Mouse (Mus musculus) thymus, postnatal 0 days (tissue): ENCODE data around the gene Fignl1. TPM values are rescaled to one million over a fixed set of nuclear protein-coding genes. Genes with fewer than 3 reads are reported as not detected.
A peak's percentile ranks its signal among the peaks of the same experiment; 100 is the strongest.

Source experiments
- DNase-seq: peaks from one replicate; pipeline ENCODE4 v3.0.0-alpha.2; 2015; ENCODE audit warnings: low spot score
- polyA plus RNA-seq: library from polyadenylated mRNA; unstranded; fragments of >200 nt; fragmentation: Nextera tagmentation; extraction: Ambion mirVana; gene quantifications from 2 replicates; pipeline ENCODE4 v1.2.1, GENCODE M21; 2015

Gene Fignl1
- polyA plus RNA-seq, 1 experiment from 2014 or later, result 62.4 TPM

DNA sequence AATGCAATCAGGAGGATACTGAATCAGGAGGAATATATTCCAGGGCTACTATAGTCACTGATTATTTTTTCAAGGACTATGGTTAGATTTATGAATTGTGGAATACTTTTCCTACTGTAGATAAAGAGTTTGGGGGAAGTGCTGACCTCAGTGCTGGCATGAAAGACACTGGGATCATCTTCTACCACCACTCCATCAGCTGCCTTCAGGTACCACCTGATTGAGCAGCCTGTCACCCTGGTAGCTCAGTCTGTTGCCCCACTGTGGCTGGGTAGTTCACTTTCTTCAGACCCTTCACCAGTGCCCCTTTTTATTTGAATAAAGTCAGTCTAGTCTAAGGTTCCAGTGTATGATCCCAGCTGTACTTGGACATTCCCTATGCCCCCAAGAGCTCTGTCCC is 42.0 kb downstream of the Fignl1 start:
- no peak for DNase-seq

DNA sequence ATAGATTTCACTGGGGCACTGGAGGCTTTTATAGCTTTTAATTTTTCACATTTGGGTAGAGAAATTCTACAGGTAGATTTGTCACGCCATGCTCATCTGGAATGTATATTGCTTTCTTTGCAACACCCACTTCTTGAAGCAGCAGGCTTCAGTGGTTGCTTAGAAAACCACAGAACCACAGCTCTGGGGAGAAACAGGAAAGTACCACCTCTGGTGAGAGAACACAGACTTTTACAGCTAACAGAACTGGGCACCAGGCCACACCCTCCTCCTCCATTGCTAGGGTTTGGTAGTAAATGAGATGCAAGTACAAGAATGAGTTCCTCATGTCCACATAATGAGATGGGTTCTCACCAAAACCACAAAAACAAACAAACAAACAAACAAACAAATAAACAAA is 42.7 kb downstream of the Fignl1 start:
- DNase-seq, result peak; percentile 62

DNA sequence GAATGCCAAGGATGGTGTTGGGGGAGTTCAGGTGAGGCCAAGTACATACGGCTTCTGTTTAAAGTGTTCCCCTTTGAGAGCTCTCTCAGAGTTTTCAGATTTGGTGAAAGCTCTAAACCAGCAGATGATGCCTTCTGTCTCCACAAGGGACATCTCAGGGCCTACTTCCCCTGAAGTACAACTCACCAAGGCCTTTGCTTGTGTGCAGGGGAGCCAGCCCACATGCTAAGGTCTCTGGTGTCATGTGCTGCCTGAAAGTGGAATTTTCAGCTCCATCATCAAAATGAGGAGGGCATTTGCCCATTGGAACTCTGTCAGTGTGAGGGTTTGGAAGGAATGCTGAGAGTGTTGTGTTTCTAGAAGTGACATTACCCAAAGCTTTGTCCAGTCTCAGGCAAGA is 43.3 kb downstream of the Fignl1 start:
- no peak for DNase-seq

DNA sequence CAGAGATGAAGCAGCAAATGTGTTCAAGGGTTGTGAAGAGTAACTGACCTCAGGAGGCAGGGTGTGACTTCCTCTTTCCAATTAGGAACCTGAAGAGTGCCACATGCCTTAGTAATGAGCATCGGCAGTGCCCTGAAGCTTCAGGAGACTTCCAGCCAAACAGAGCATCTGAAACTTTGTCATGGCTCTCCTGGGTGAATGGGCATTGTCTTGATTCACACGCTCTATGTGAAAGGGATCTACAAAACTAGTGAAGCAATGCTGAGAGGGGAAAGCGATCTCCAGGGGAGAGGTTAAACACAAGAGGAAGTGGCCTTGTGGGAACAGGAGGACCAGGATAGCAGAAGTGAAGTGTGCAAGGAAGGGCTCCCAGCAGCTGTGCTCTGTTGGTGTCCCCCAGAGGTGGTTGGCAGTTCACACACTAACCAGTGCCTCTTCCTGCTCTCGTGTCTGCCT is 45.5 kb downstream of the Fignl1 start:
- DNase-seq, result peak; percentile 30

DNA sequence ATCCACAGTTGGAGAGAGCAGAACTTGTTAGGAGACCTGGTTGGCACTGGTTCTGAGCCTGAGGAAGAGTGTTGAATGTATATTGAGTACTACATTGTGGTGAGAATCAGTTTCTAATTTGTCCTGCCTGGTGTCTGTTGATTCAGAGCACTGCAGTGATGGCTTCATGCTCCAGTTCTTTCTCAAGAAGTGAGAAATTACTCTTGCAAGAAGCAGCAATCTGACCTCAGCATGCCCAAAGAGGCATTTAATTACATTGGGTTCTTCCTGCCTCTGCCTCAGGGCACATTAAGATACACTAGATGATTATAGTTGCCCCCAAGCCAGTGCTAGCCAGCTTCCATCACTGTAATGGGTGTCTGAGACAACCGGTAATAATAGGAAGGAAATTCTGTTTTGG is 49.9 kb downstream of the Fignl1 start:
- DNase-seq, result no peak

DNA sequence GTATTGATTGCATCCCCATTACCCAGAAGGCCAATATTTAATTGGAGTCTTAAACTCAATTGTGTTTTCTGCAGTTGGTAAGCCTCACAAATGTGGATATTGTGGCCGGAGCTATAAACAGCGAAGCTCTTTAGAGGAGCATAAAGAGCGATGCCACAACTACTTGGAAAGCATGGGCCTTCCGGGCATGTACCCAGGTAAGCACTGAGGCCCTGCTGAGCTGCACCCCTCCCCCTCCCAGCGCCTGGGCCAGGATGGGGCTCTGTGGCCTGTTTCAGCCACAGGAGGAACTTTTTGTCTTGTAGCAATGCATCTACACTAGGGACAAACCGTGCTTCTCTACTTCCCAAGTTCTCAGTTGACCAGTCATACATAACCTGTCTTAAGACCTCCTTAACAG is 50.6 kb downstream of the Fignl1 start:
- DNase-seq, result no peak

DNA sequence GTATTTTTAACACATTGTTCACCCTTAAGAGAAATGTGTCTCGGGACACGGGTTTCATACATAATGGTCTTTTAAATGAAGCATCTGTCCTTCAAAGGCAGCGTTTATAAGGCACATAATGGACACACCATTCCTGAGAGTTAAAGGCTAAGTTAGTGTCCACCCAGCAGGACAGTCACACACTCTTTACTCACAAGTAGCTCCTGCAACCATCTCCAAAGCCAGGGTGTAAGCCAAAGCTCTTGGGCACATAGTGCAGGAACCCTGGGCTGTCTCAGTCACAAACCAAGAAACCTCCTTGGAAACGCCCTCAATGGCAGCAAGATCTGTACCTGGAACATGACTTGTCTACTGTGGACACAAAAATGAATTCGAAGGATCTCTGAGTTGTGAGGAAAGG is 55.9 kb downstream of the Fignl1 start:
- DNase-seq, result no peak

DNA sequence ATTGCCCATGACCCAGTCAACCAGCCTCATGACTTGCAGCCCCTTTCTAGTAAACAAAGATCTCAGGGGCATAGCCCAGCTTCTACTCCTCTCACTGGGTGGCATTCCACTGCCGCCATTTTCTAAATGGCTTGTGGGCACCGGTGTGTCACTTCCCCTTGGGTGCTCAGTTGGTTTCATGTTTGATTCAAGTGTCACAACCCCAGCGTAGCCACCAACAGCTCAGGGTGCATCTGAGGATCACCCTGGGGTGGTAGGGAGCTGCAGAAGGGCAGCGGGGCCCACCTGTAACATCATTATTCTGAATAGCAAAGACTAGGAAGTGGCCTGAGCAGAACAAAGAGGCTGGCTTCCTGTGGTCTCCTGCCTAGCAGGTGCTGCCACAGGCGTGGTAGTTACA is 57.7 kb downstream of the Fignl1 start:
- no peak for DNase-seq

DNA sequence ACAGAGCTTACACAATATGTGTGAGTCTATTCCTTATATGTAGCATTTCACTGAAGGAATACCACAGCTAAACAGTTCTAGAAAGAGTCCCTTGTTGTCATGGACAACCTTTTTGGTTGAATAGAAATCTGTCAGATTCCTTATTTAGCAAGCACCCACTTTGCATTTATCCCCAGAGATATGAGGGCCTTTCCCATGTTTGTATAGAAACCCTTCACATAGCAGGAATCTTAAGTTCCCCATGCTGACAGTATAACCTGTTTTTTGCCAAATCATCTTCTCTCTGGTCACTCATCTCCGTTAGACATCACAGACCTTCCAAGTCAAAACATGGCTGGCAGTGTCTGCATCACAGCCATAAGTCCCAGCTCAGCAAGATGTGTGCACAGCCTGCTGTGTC is 64.5 kb downstream of the Fignl1 start:
- no peak for DNase-seq

DNA sequence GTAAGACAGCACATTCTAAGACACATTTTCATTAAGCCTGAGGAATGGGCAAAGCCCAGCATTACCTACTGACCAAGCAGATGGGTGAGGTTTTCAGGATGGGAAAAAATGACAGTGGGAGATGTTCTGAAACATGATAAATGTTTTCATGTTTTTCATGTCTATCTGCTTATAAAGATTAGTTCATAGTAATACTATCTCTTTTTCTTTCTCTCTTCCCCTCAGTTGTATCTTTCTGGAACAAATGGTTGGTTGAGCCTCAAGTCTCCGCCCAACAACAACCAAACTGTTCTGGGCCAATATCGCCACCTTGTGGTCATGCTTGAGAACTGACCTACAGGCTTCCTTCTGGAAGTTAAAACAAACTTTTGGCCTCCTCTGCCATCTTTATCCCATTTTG is 66.1 kb downstream of the Fignl1 start:
- peak; percentile 85 for DNase-seq

DNA sequence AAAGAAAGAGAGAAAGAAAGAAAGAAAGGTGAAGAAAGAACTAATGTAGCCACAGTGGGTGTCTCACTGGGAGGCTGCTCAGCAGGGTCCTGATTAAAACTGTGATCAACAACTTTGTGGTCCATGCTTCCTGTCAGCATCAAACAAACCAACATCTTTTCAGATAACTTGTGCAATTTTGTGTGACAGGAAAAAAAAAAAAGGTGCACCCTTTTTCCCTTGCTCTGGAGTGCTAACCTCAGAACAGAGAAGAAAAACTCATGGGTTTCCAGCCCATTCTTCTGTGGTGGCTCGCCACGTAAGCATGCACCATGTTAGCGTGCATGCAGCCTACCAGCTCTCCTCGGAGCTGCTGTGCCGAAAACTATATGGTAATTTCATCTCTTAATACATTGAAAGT is 67.2 kb downstream of the Fignl1 start:
- DNase-seq, result peak; percentile 60

DNA sequence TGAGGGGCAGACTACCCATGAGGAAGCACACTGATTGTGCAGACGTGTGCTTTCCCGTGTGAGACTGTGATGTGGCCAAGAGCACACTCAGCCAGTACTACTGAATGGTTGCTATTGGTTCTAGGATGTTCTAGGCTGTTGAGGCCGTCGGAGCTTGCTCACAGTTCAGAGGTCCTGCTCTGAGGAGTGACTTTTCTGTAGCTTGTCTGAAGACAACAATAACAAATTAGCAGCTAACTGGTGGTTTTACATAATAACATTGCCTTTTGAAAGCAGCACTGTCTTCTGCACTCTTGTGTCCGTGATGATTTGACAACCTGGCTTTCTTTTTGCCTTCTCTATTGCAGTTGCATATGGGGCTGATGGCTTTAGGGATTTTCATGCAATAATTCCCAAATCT is 68.2 kb downstream of the Fignl1 start:
- peak; percentile 35 for DNase-seq

DNA sequence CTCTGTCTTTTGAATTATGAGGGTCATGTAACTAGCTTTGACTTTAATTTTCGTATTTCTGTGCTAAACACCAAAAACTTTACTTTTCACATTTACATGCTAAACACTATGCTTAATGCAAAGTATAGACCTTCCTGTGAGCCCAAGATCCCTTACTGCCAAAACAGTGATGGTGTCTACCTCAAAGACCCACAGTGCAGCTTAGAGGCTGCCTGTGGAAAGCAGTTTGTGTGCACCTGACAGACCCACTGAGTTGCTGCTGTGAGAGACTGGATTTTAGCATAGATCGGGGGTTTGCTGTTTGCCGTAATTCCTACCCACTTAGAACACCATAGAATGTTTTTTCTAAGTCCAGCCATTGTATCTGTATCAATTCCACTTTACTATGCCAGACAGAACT is 69.7 kb downstream of the Fignl1 start:
- peak; percentile 60 for DNase-seq

DNA sequence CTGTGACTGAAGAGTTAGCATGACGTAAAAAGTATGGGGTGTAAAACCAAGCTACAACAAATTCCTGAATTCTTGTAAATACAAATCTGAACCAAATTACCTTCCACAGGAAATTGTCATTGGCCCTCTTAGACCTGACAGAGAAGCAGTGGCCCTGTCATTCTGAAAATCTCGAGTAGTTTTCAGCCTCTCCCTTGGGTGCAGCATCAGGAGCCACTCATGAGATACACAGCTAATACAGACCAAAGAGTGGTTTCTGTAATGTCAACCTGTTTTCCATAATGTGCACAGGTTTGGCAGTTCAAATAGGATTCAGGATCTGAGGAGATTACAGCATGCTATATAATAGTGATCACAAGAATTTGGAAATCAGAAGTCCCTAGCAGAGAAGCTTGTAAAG is 71.2 kb downstream of the Fignl1 start:
- DNase-seq, result no peak

Other genes starting within 250 kb of the Fignl1 start
- gene 4930512M02Rik, start 181.1 kb downstream of the Fignl1 start, polyA plus RNA-seq, result not detected in 2 replicates
- gene Ikzf1, start 124.0 kb downstream of the Fignl1 start, polyA plus RNA-seq, result 91.7 and 100 TPM in 2 replicates
- 4.9 and 7.8 TPM in 2 replicates for gene Ddc, start 89.2 kb upstream of the Fignl1 start, polyA plus RNA-seq
- gene Grb10, start 229.7 kb upstream of the Fignl1 start, polyA plus RNA-seq, result 14.5 and 17.5 TPM in 2 replicates